Mouse (Mus musculus): ENCODE measurements around the gene Rapgef4. TPM values are rescaled to one million over a fixed set of nuclear protein-coding genes. Genes with fewer than 3 reads are reported as not detected.

The Rapgef4 gene
- total and polyA plus RNA-seq, 3 experiments: 15.3 to 38.9 (median 25.4) TPM

DNA sequence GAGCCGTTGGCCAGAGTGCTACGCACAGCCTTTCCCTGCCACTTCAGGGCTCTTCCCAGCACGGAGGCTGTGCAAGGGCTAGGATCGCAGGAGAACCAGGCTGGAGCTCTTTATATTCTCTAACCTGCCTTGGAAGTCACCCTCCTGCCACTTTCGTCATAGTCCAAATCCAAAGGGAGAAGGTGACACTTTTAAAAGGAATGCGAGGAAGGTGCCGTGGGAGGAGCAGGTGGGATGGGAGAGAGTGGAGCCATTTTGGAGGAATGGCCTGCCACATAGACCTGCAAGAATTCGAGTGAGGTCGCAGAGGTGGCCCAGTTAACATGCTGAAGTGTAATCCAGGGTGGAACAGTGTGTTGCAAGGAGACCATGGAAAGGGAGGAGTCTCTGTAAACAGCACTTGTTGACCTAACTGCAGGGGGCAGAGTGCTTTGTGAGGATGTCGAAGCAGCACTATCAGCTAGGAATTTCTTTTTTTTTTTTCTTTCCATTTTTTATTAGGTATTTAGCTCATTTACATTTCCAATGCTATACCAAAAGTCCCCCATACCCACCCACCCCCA lies 94.0 kb downstream of the Rapgef4 start:
- Histone ChIP-seq H3K27ac (no peak overlapping the region), H3K36me3 (ENCODE audit: control insufficient read depth, insufficient read depth, low read length) (peaks cover 3% of the 10 kb centered on the region; the same call in 1 of the 2 replicates), H3K27me3 (ENCODE audit: control insufficient read depth, insufficient read depth, low read length) (no peaks in the 10 kb centered on the region), H3K4me1 (ENCODE audit: control insufficient read depth, insufficient read depth, low read length) (no peaks in the 10 kb centered on the region; the same call in 1 of the 2 replicates), H3K79me2 (replicated peaks; ENCODE audit: control insufficient read depth, insufficient read depth, low read length) (no peaks in the 10 kb centered on the region; the same call in 1 of the 2 replicates), H3K4me3 (no peak overlapping the region), H3K9ac (ENCODE audit: low read depth, low read length) (no peak overlapping the region)
- no peak for DNase-seq
- TF ChIP-seq POLR2A (IDR thresholded peaks at IDR 0.05; ENCODE audit: insufficient read depth, low read depth, low read length): no peak
- TF ChIP-seq EP300 (IDR thresholded peaks at IDR 0.05; ENCODE audit: insufficient read depth, low read depth, low read length): no peak
- TF ChIP-seq CTCF (IDR thresholded peaks at IDR 0.05): no peak
- intact Hi-C loops (cut with DNase I): loop anchor here (1.0 kb wide), 1 partner anchor 35 kb away; no protein-coding TSS in a partner anchor
- WGBS: 88% methylated on average over 10 of the region's 10 CpGs

- no peak for DNase-seq
Observed at GRCm38 (mm10) chr2:72077490-72078139, 96.6 kb downstream of the Rapgef4 start.

DNA sequence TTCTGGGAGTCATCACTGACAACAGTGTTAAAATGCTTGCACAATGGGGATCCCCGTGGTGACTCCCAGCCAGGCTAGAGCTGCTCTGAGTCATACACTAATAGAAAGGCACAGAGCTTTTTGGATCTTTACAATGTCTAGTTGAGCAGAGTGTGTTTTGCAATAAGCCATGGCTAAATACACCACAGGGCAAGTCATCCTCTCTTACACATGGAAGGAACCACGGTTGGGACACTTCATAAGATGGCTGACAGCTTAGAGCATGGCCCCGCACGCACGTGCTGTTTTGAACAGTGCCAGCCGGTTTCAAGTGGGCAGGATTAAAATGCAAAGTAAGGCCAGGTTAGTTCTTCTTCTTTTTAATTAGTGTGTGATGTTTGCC lies 97.1 kb downstream of the Rapgef4 start:
- 74% methylated on average over 6 of the region's 6 CpGs for WGBS
- H3K4me3 ChIP-seq: no peak overlapping the region
- TF ChIP-seq CTCF (IDR thresholded peaks at IDR 0.05) (no peak), EP300 (IDR thresholded peaks at IDR 0.05; ENCODE audit: insufficient read depth, low read depth, low read length) (no peak)
- H3K27ac ChIP-seq: no peak overlapping the region
- intact Hi-C loops (cut with DNase I): no loop called here
- no peaks in the 10 kb centered on the region for H3K79me2 ChIP-seq (replicated peaks; ENCODE audit: control insufficient read depth, insufficient read depth, low read length)
- no peak for DNase-seq
- H3K4me1 ChIP-seq (ENCODE audit: control insufficient read depth, insufficient read depth, low read length): no peaks in the 10 kb centered on the region
- no peaks in the 10 kb centered on the region for H3K27me3 ChIP-seq (ENCODE audit: control insufficient read depth, insufficient read depth, low read length)
- H3K36me3 ChIP-seq (ENCODE audit: control insufficient read depth, insufficient read depth, low read length): no peaks in the 10 kb centered on the region
- no peak overlapping the region for H3K9ac ChIP-seq (ENCODE audit: low read depth, low read length)

More at GRCm38 (mm10) chr2:72077490-72078139, 96.6 kb downstream of the Rapgef4 start:
- Histone ChIP-seq H3K4me3 (no peak overlapping the region), H3K4me1 (ENCODE audit: control insufficient read depth, insufficient read depth, low read length) (no peaks in the 10 kb centered on the region), H3K79me2 (replicated peaks; ENCODE audit: control insufficient read depth, insufficient read depth, low read length) (no peaks in the 10 kb centered on the region), H3K27me3 (ENCODE audit: control insufficient read depth, insufficient read depth, low read length) (no peaks in the 10 kb centered on the region), H3K9ac (ENCODE audit: low read depth, low read length) (no peak overlapping the region), H3K27ac (no peak overlapping the region), H3K36me3 (ENCODE audit: control insufficient read depth, insufficient read depth, low read length) (no peaks in the 10 kb centered on the region)
- TF ChIP-seq POLR2A (IDR thresholded peaks at IDR 0.05; ENCODE audit: insufficient read depth, low read depth, low read length): no peak
- no peak for TF ChIP-seq CTCF (IDR thresholded peaks at IDR 0.05)
- intact Hi-C loops (cut with DNase I): no loop called here
- WGBS: 87% methylated on average over 3 of the region's 3 CpGs

GRCm38 (mm10) chr2:72079110-72079509 lies 98.1 kb downstream of the Rapgef4 start:
- Histone ChIP-seq H3K27ac (no peak overlapping the region), H3K36me3 (ENCODE audit: control insufficient read depth, insufficient read depth, low read length) (no peaks in the 10 kb centered on the region), H3K4me1 (ENCODE audit: control insufficient read depth, insufficient read depth, low read length) (no peaks in the 10 kb centered on the region), H3K9ac (ENCODE audit: low read depth, low read length) (no peak overlapping the region), H3K79me2 (replicated peaks; ENCODE audit: control insufficient read depth, insufficient read depth, low read length) (no peaks in the 10 kb centered on the region), H3K27me3 (ENCODE audit: control insufficient read depth, insufficient read depth, low read length) (no peaks in the 10 kb centered on the region), H3K4me3 (no peak overlapping the region)
- intact Hi-C loops (cut with DNase I): no loop called here
- 78% methylated on average over 8 of the region's 8 CpGs for WGBS
- TF ChIP-seq EP300 (IDR thresholded peaks at IDR 0.05; ENCODE audit: insufficient read depth, low read depth, low read length) (no peak), POLR2A (IDR thresholded peaks at IDR 0.05; ENCODE audit: insufficient read depth, low read depth, low read length) (no peak), CTCF (IDR thresholded peaks at IDR 0.05) (no peak)
- no peak for DNase-seq

DNA sequence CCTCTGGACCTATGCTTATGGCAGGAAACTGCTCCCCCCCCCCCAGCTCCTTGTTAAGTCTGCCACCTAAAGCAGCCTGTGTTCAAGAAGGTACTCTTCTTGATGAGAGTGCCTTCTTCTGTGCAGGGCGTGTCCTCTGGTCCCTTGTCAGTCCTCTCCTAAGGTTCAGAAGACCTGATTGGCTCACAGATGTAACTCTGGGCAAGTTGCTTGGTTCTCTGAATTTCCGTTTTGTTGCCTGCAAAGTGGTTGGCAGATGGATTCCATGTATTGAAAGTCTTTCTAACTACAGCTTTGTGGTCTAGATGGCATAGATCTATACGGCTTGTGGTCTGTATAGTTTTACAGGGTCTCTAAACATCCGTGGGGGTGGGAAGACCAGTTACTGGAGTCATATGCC lies 101.8 kb downstream of the Rapgef4 start:
- H3K27me3 ChIP-seq (ENCODE audit: control insufficient read depth, insufficient read depth, low read length): no peaks in the 10 kb centered on the region
- no peaks in the 10 kb centered on the region for H3K4me1 ChIP-seq (ENCODE audit: control insufficient read depth, insufficient read depth, low read length)
- TF ChIP-seq EP300 (IDR thresholded peaks at IDR 0.05; ENCODE audit: insufficient read depth, low read depth, low read length): no peak
- TF ChIP-seq CTCF (IDR thresholded peaks at IDR 0.05): no peak
- no peak for TF ChIP-seq POLR2A (IDR thresholded peaks at IDR 0.05; ENCODE audit: insufficient read depth, low read depth, low read length)
- 90% methylated on average over 4 of the region's 4 CpGs for whole genome bisulfite sequencing
- H3K4me3 ChIP-seq: no peak overlapping the region
- H3K27ac ChIP-seq: no peak overlapping the region
- no peaks in the 10 kb centered on the region for H3K79me2 ChIP-seq (replicated peaks; ENCODE audit: control insufficient read depth, insufficient read depth, low read length)
- intact Hi-C loops (cut with DNase I): no loop called here
- H3K36me3 ChIP-seq (ENCODE audit: control insufficient read depth, insufficient read depth, low read length): no peaks in the 10 kb centered on the region
- DNase-seq: no peak
- no peak overlapping the region for H3K9ac ChIP-seq (ENCODE audit: low read depth, low read length)

DNA sequence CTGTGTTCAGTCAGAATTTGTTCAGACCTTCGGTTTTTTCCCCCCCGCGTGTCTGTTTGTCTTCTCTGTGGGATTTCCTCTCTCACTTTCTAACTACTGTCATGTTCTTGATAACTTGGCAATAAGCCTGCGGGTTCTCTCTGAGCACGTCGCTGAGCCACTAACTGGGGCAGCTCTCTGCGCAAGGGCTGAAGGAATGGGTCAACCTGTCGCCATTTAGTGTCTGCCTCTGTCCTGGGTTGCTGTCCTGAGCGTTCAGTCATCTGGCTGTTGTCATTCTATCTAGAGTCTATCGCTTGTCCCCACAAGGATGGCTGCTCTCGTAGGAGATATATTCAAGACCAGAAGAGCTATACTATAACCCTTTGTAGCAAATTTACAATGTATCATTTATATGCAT lies 107.8 kb downstream of the Rapgef4 start:
- 51% methylated on average over 11 of the region's 11 CpGs for WGBS
- intact Hi-C loops (cut with DNase I): no loop called here
- Histone ChIP-seq H3K27ac (no peak overlapping the region), H3K36me3 (ENCODE audit: control insufficient read depth, insufficient read depth, low read length) (no peaks in the 10 kb centered on the region), H3K4me1 (ENCODE audit: control insufficient read depth, insufficient read depth, low read length) (no peaks in the 10 kb centered on the region), H3K9ac (ENCODE audit: low read depth, low read length) (no peak overlapping the region), H3K4me3 (no peak overlapping the region), H3K27me3 (ENCODE audit: control insufficient read depth, insufficient read depth, low read length) (no peaks in the 10 kb centered on the region), H3K79me2 (replicated peaks; ENCODE audit: control insufficient read depth, insufficient read depth, low read length) (no peaks in the 10 kb centered on the region)
- no peak for TF ChIP-seq CTCF (IDR thresholded peaks at IDR 0.05)
- TF ChIP-seq EP300 (IDR thresholded peaks at IDR 0.05; ENCODE audit: insufficient read depth, low read depth, low read length): no peak
- no peak for TF ChIP-seq POLR2A (IDR thresholded peaks at IDR 0.05; ENCODE audit: insufficient read depth, low read depth, low read length)
- DNase-seq: no peak

Data from heart, adult 2 months (tissue).